Mouse (Mus musculus): ENCODE data around the gene Nxph4.

DNA sequence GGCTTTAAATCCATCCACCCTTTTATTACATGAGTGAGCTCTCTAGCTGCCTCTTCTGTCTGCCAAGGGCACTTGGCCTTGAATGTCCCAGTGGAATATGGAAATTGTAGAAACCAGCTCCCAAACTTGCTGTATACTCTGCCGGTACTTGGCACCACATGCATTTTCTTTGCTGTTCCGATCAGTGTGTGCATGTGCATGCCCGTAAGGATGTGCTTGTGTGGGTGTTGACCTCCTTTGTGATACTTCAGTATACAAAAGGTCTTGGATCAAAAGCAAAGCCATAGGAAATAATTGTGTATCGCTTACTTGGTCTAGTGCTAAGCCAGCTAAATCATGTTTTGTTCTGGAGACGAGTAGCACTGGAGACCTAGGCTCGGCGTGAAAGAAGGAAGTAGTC lies 45.5 kb downstream of the Nxph4 start:
- TF ChIP-seq CTCF (IDR thresholded peaks at IDR 0.05; ENCODE audit: control insufficient read depth, insufficient read depth, low read length): no peak
- TF ChIP-seq POLR2A (IDR thresholded peaks at IDR 0.05; ENCODE audit: borderline replicate concordance, control insufficient read depth, low read depth, low read length): no peak
